Mouse (Mus musculus) stomach, postnatal 0 days (tissue): Measurements from ENCODE around the gene Gm10408. TPM values are rescaled to one million over a fixed set of nuclear protein-coding genes. Genes with fewer than 3 reads are reported as not detected.
"Not testable (repeated sequence)": the region's sequence is repeated elsewhere in the genome, so short reads cannot be mapped to it uniquely, and the experiment has no call there.

Source experiments
- ATAC-seq: fragments of 200-750 bp; cut with Nextera tagmentation; 2 replicates; pipeline ENCODE4 v1.8.0; 2017; ENCODE audit not compliant: low FRiP score, low TSS enrichment
- DNase-seq: peaks from one replicate; pipeline ENCODE4 v3.0.0-alpha.2; 2016; ENCODE audit warnings: low spot score
- H3K27ac ChIP-seq: fragments of 300-500 bp; sonication (generic); replicated peaks from 2 replicates; pipeline ENCODE4 v1.5.1; 2014; ENCODE audit warnings: mild to moderate bottlenecking, control low read depth
- H3K27me3 ChIP-seq: fragments of 300-500 bp; sonication (generic); 2 replicates; pipeline ENCODE4 v1.6.1; 2014; ENCODE audit warnings: low read length; ENCODE audit not compliant: control insufficient read depth, insufficient read depth
- H3K36me3 ChIP-seq: fragments of 300-500 bp; sonication (generic); 2 replicates; pipeline ENCODE4 v1.6.1; 2014; ENCODE audit warnings: low read length, mixed read lengths; ENCODE audit not compliant: control insufficient read depth, insufficient read depth
- H3K4me1 ChIP-seq: fragments of 300-500 bp; sonication (generic); replicated peaks from 2 replicates; pipeline ENCODE4 v1.6.1; 2014; ENCODE audit warnings: antibody characterized with exemption; ENCODE audit not compliant: control insufficient read depth, insufficient read depth
- H3K4me2 ChIP-seq: fragments of 300-500 bp; sonication (generic); replicated peaks from 2 replicates; pipeline ENCODE4 v1.6.1; 2014; ENCODE audit warnings: low read depth, mild to moderate bottlenecking, control low read depth, moderate library complexity
- H3K4me3 ChIP-seq: fragments of 300-500 bp; sonication (generic); 2 replicates; pipeline ENCODE4 v1.5.1; 2014; ENCODE audit warnings: low read depth, low read length, control low read depth
- H3K9ac ChIP-seq: fragments of 300-500 bp; sonication (generic); 2 replicates; pipeline ENCODE4 v1.6.1; 2014; ENCODE audit warnings: mild to moderate bottlenecking, low read length, control low read depth, mixed read lengths
- H3K9me3 ChIP-seq: fragments of 300-500 bp; sonication (generic); 2 replicates; pipeline ENCODE4 v1.6.1; 2016; ENCODE audit warnings: low read length; ENCODE audit not compliant: control insufficient read depth
- WGBS: fragments of 180-500 bp; shearing (Covaris S2); extraction: QIAGEN DNeasy Blood & Tissue Kit; methylation state at CpG from one replicate; pipeline ENCODE4 v1.1.7; 2014; 5-methylcytosine and 5-hydroxymethylcytosine counted together
- polyA plus RNA-seq: library from polyadenylated mRNA; unstranded; fragments of >200 nt; fragmentation: Nextera tagmentation; extraction: Ambion mirVana; gene quantifications from 2 replicates; pipeline ENCODE4 v1.2.1, GENCODE M21; 2015

Gene Gm10408
- polyA plus RNA-seq = 0.08 TPM in 1 of 2 replicates, not detected in the other

DNA sequence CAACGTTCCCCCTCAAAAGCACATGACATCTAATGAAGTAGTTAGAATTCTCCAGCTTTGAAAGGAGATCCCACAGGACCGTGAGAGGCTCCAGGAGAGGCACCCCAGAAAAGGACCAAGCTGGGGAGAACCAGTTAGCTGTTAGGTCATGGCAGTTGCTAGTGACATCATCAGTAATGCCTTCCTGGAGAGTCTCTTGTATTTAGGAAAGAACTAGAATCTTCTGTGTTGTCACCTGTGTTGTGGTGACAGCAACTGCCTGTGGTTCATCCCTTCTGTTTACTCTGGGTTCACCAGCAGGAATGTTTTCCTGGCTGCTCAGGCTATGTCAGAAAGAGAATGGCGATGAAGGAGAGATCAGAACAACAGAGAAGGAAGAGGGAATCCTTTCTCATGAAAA is at the start of gene Gm10408:
Gene Gm10408 (plus strand): TSS at position 301 of the 400 bp plus-strand sequence.
- not testable (repeated sequence) for ATAC-seq, H3K9me3 ChIP-seq, H3K9ac ChIP-seq, DNase-seq, H3K36me3 ChIP-seq, H3K4me2 ChIP-seq, H3K4me3 ChIP-seq, H3K27ac ChIP-seq, H3K4me1 ChIP-seq, H3K27me3 ChIP-seq
- WGBS = no CpG with 5 or more reads among the region's 3 CpGs

DNA sequence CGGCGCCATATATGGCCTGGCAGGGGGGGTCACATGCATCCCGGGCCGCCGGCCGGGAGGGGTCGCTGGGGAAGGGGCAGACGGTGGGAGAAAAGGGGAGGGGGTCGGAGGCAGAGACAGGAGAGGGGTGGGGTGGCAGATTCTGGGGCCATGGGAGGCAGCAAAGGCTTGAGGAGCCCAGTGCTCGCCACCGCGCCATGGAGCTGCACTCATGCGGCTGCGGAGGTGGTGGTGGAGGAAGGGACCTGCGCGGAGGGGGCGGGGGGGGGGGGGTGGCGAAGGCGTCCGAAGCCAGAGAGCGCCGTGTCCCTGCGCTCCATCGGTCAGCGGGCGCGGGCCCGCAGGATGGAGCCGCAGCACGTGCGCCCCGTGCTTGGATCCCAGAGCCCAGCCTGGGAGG is 36.9 kb upstream of the Gm10408 start, which contains the start of gene Gm10409:
Gene Gm10409 (plus strand): TSS at position 301 of the 400 bp plus-strand sequence.
- no CpG with 5 or more reads among the region's 32 CpGs for WGBS
- H3K4me3 ChIP-seq, DNase-seq, ATAC-seq, H3K9me3 ChIP-seq, H3K9ac ChIP-seq, H3K27me3 ChIP-seq, H3K36me3 ChIP-seq, H3K27ac ChIP-seq, H3K4me2 ChIP-seq, H3K4me1 ChIP-seq: not testable (repeated sequence)

DNA sequence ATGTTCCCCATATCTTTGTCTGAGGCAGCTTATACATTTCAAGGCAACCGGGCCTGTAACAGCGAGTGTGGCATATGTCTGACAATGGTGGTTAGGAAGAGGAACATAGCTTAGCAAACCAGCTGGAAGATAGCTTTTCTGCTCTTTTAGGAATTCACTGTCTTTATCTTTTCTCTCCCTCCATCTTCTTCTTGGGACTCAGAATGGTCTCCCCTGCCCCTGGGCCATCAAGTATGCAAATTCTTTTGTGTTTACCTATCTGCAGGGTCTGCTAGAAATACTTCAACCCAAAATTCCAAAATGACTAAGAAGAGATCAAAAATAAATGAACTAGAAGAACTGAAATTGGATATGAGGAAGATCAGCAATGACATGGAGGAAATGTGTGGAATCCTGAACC is 21.4 kb upstream of the Gm10408 start, which contains the start of gene Gm3005:
Gene Gm3005 (plus strand): TSS at position 301 of the 400 bp plus-strand sequence.
- H3K27me3 ChIP-seq, H3K4me3 ChIP-seq, H3K9me3 ChIP-seq, H3K4me1 ChIP-seq, H3K27ac ChIP-seq, DNase-seq, H3K4me2 ChIP-seq, ATAC-seq, H3K9ac ChIP-seq, H3K36me3 ChIP-seq: not testable (repeated sequence)
- WGBS = no CpG with 5 or more reads among the region's 2 CpGs

Other genes with a start within 250 kb of the Gm10408 start
- gene D830030K20Rik, start 240.9 kb upstream of the Gm10408 start, polyA plus RNA-seq = 1.9 and 2.3 TPM in 2 replicates
- not detected in 2 replicates for gene Gm2956, start 116.8 kb upstream of the Gm10408 start, polyA plus RNA-seq
- gene Gm10413, start 54.3 kb upstream of the Gm10408 start, polyA plus RNA-seq = not detected in 2 replicates
- gene Gm10409, start 36.8 kb upstream of the Gm10408 start, polyA plus RNA-seq = 0.22 and 0.32 TPM in 2 replicates
- 0.13 and 0.67 TPM in 2 replicates for gene Gm3005, start 21.3 kb upstream of the Gm10408 start, polyA plus RNA-seq
- not detected in 2 replicates for gene Gm3012, start 185.1 kb downstream of the Gm10408 start, polyA plus RNA-seq
- gene Gm3020, start 202.7 kb downstream of the Gm10408 start, polyA plus RNA-seq = 0.22 and 0.32 TPM in 2 replicates
- gene Gm3043, start 239.4 kb downstream of the Gm10408 start, polyA plus RNA-seq = not detected in 2 replicates